Mouse (Mus musculus) midbrain, postnatal 0 days (tissue): ENCODE measurements at regions not wholly inside any gene's neighbourhood (a gene's known extent, or its start where the extent isn't known, plus 50 kb on each side); places are given as distances from the start of the nearest gene placed in this dataset.

Experiments used
- ATAC-seq: fragments of 200-750 bp; cut with Nextera tagmentation; 2 replicates; pipeline ENCODE4 v1.8.0; 2017; ENCODE audit warnings: moderate number of reproducible peaks, mild to moderate bottlenecking, moderate TSS enrichment, moderate library complexity; ENCODE audit not compliant: low FRiP score
- DNase-seq: peaks from one replicate; pipeline ENCODE4 v3.0.0-alpha.2; 2015; ENCODE audit warnings: low spot score
- H3K27ac ChIP-seq: fragments of 300-500 bp; sonication (generic); 2 replicates; pipeline ENCODE4 v1.5.1; 2014; ENCODE audit warnings: low read depth, mild to moderate bottlenecking, low read length, mixed read lengths
- H3K27me3 ChIP-seq: fragments of 300-500 bp; sonication (generic); 2 replicates; pipeline ENCODE4 v1.6.1; 2014; ENCODE audit warnings: low read length, control low read depth, mixed read lengths; ENCODE audit not compliant: insufficient read depth
- H3K36me3 ChIP-seq: fragments of 300-500 bp; sonication (generic); 2 replicates; pipeline ENCODE4 v1.6.1; 2014; ENCODE audit warnings: low read length, control low read depth, mixed read lengths; ENCODE audit not compliant: insufficient read depth
- H3K4me1 ChIP-seq: fragments of 300-500 bp; sonication (generic); 2 replicates; pipeline ENCODE4 v1.6.1; 2014; ENCODE audit warnings: mild to moderate bottlenecking, control low read depth, antibody characterized with exemption, low read length, mixed read lengths; ENCODE audit not compliant: insufficient read depth
- H3K4me2 ChIP-seq: fragments of 300-500 bp; sonication (generic); 2 replicates; pipeline ENCODE4 v1.6.1; 2014; ENCODE audit warnings: low read depth, mild to moderate bottlenecking, low read length, mixed read lengths; ENCODE audit not compliant: poor library complexity, severe bottlenecking
- H3K4me3 ChIP-seq: fragments of 300-500 bp; sonication (generic); 2 replicates; pipeline ENCODE4 v1.5.1; 2014; ENCODE audit warnings: low read depth, mild to moderate bottlenecking, low read length, moderate library complexity
- H3K9ac ChIP-seq: fragments of 300-500 bp; sonication (generic); replicated peaks from 2 replicates; pipeline ENCODE4 v1.6.1; 2014; ENCODE audit warnings: mild to moderate bottlenecking, low read length, moderate library complexity, mixed read lengths; ENCODE audit not compliant: poor library complexity, severe bottlenecking
- H3K9me3 ChIP-seq: fragments of 300-500 bp; sonication (generic); 2 replicates; pipeline ENCODE4 v1.6.1; 2016; ENCODE audit warnings: low read length, control low read depth
- CTCF ChIP-seq: IDR thresholded peaks from 2 replicates; pipeline ENCODE4 v1.5.1; 2016; ENCODE audit warnings: antibody characterized with exemption, mild to moderate bottlenecking
- WGBS: fragments of 180-500 bp; shearing (Covaris S2); extraction: QIAGEN DNeasy Blood & Tissue Kit; methylation state at CpG from one replicate; pipeline ENCODE4 v1.1.7; 2014; 5-methylcytosine and 5-hydroxymethylcytosine counted together

GRCm38 (mm10) chr8:101621941-101622340 lies 1163.5 kb downstream of the Cdh11 start:
- no peaks in the 10 kb centered on the region for H3K4me1 ChIP-seq
- no peaks in the 10 kb centered on the region for H3K36me3 ChIP-seq
- ATAC-seq (no peak), DNase-seq (peak; percentile 7)
- TF ChIP-seq CTCF = no peak
- WGBS = 78% methylated on average over 1 of the region's 1 CpGs
- H3K4me2 ChIP-seq = no peak overlapping the region
- H3K9me3 ChIP-seq = no peaks in the 10 kb centered on the region
- H3K9ac ChIP-seq = no peak overlapping the region
- no peak overlapping the region for H3K4me3 ChIP-seq
- H3K27me3 ChIP-seq = no peaks in the 10 kb centered on the region
- no peak overlapping the region for H3K27ac ChIP-seq

GRCm38 (mm10) chr8:101591115-101591514 lies 1194.3 kb downstream of the Cdh11 start:
- no peak overlapping the region for H3K4me3 ChIP-seq
- ATAC-seq = no peak
- H3K9me3 ChIP-seq = no peaks in the 10 kb centered on the region
- H3K27ac ChIP-seq = no peak overlapping the region
- no peaks in the 10 kb centered on the region for H3K27me3 ChIP-seq
- no peaks in the 10 kb centered on the region for H3K4me1 ChIP-seq
- no peak overlapping the region for H3K9ac ChIP-seq
- no peaks in the 10 kb centered on the region for H3K36me3 ChIP-seq
- peak; percentile 26 for DNase-seq
- no peak overlapping the region for H3K4me2 ChIP-seq
- TF ChIP-seq CTCF = no peak

GRCm38 (mm10) chr8:101590639-101591038 lies 1194.8 kb downstream of the Cdh11 start:
- DNase-seq = no peak
- no peak for ATAC-seq
- Histone ChIP-seq H3K9me3 (no peaks in the 10 kb centered on the region), H3K4me3 (no peak overlapping the region), H3K36me3 (no peaks in the 10 kb centered on the region), H3K27me3 (no peaks in the 10 kb centered on the region), H3K4me1 (no peaks in the 10 kb centered on the region), H3K27ac (no peak overlapping the region), H3K4me2 (no peak overlapping the region), H3K9ac (no peak overlapping the region)
- 78% methylated on average over 3 of the region's 3 CpGs for WGBS
- no peak for TF ChIP-seq CTCF

GRCm38 (mm10) chr8:101564447-101564846 lies 1221.0 kb downstream of the Cdh11 start:
- DNase-seq = no peak
- no peak for TF ChIP-seq CTCF
- 95% methylated on average over 5 of the region's 5 CpGs for WGBS
- no peak for ATAC-seq
- Histone ChIP-seq H3K36me3 (no peaks in the 10 kb centered on the region), H3K9me3 (no peaks in the 10 kb centered on the region), H3K4me2 (no peak overlapping the region), H3K27ac (no peak overlapping the region), H3K9ac (no peak overlapping the region), H3K27me3 (no peaks in the 10 kb centered on the region), H3K4me1 (no peaks in the 10 kb centered on the region), H3K4me3 (no peak overlapping the region)

GRCm38 (mm10) chr8:101522758-101523157 lies 1262.7 kb downstream of the Cdh11 start:
- Histone ChIP-seq H3K36me3 (no peaks in the 10 kb centered on the region), H3K27me3 (no peaks in the 10 kb centered on the region), H3K9me3 (no peaks in the 10 kb centered on the region), H3K4me3 (no peak overlapping the region), H3K4me2 (no peak overlapping the region), H3K9ac (no peak overlapping the region), H3K4me1 (no peaks in the 10 kb centered on the region), H3K27ac (no peak overlapping the region)
- no peak for DNase-seq
- 60% methylated on average over 1 of the region's 1 CpGs for WGBS
- no peak for ATAC-seq
- no peak for TF ChIP-seq CTCF

GRCm38 (mm10) chr8:101478554-101479314 lies 1306.7 kb downstream of the Cdh11 start:
- no peak overlapping the region for H3K9ac ChIP-seq
- 60% methylated on average over 2 of the region's 2 CpGs for WGBS
- TF ChIP-seq CTCF = no peak
- no peak for DNase-seq
- no peaks in the 10 kb centered on the region for H3K36me3 ChIP-seq
- no peak overlapping the region for H3K27ac ChIP-seq
- H3K27me3 ChIP-seq = no peaks in the 10 kb centered on the region
- no peaks in the 10 kb centered on the region for H3K9me3 ChIP-seq
- no peak overlapping the region for H3K4me3 ChIP-seq
- H3K4me1 ChIP-seq = no peaks in the 10 kb centered on the region
- no peak overlapping the region for H3K4me2 ChIP-seq
- ATAC-seq = no peak
